Mouse (Mus musculus) liver, adult 2 months (tissue): ENCODE results near the gene Vapa.

Experiments
- CTCF ChIP-seq: fragments of 200-500 bp; IDR thresholded peaks from 2 replicates; pipeline ENCODE4 v1.5.1; 2011; ENCODE audit warnings: low read depth, low read length, control low read depth
- POLR2A ChIP-seq: fragments of 200-500 bp; IDR thresholded peaks from 2 replicates; pipeline ENCODE4 v1.6.1; 2011; ENCODE audit warnings: low read length, control low read depth; ENCODE audit not compliant: insufficient read depth; ENCODE audit errors: extremely low read depth

DNA sequence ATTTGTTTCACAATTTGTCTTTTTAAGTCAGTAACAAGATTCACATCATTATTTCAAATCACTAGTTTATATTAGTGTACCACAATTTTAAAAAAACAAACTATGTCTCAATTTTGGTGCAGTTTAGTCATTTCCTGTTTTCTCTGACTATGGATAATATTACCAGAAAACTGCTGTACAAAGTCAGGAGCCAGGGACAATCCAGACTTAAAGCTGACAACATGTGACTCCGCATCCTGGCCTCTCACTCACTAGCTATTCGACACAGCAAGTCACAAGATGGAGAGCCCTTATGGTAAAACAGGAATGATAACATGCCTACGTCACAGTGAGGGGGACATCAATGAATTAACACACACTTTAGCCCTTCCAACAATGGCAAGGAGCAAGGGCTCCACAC, 49.3 kb upstream of the Vapa start:
- no peak for TF ChIP-seq POLR2A
- no peak for TF ChIP-seq CTCF
